19 mouse cellular contexts compared by ENCODE assay signal in genomic region chr17:70997836-70998235, GRCm38 (mm10). TPM values are rescaled to one million over a fixed set of nuclear protein-coding genes. Genes with fewer than 3 reads are reported as not detected.
A peak's percentile ranks its signal among the peaks of the same experiment; 100 is the strongest.
DNase-seq lines count a peak whose midpoint lies in the region; ATAC-seq and TF ChIP-seq lines count a peak whose summit lies in the region.
"Had no signal": no experiment of that assay in that cellular context is flagged by ENCODE, and none has a peak within 500 bp of the region (broad histone marks: within the 10 kb centered on the region; RNA-seq: fewer than 3 reads in every experiment).

No protein-coding gene starts in this region.

- H3K9me3 ChIP-seq in heart, embryonic 10.5 days: no peaks in the 10 kb centered on the region
- H3K9me3 ChIP-seq in lung, embryonic 14.5 days (ENCODE audit: low read depth, low read length): no peaks in the 10 kb centered on the region
- H3K9me3 ChIP-seq in heart, postnatal 0 days (replicated peaks; ENCODE audit: control insufficient read depth, low read length): no peaks in the 10 kb centered on the region
- no peaks in the 10 kb centered on the region for H3K9me3 ChIP-seq in limb, embryonic 10.5 days (replicated peaks)
- H3K9me3 ChIP-seq: forebrain, embryonic 15.5 days; limb, embryonic 15.5 days; midbrain, embryonic 13.5 days; neural tube, embryonic 13.5 days had no signal

- peaks cover 33% of the 10 kb centered on the region for H3K36me3 ChIP-seq in heart, embryonic 10.5 days
- peaks cover 38% of the 10 kb centered on the region for H3K36me3 ChIP-seq in lung, embryonic 14.5 days (ENCODE audit: insufficient read depth)
- H3K36me3 ChIP-seq in heart, postnatal 0 days (replicated peaks; ENCODE audit: control insufficient read depth, insufficient read depth, low read length): peaks cover 29% of the 10 kb centered on the region
- H3K36me3 ChIP-seq in limb, embryonic 10.5 days: peaks cover 48% of the 10 kb centered on the region

- no peak for ATAC-seq in lung, embryonic 14.5 days (ENCODE audit: insufficient read depth)
- peak; percentile 9; the same call in 1 of the 2 replicates for ATAC-seq in heart, postnatal 0 days (ENCODE audit: insufficient read depth, low read depth)
- ATAC-seq: forebrain, embryonic 15.5 days; hindbrain, embryonic 16.5 days; liver, postnatal 0 days; midbrain, embryonic 13.5 days had no signal

- no peaks in the 10 kb centered on the region for H3K27me3 ChIP-seq in heart, embryonic 10.5 days (ENCODE audit: insufficient read depth, poor library complexity, severe bottlenecking)
- H3K27me3 ChIP-seq in lung, embryonic 14.5 days (ENCODE audit: insufficient read depth, low read length): no peaks in the 10 kb centered on the region
- no peaks in the 10 kb centered on the region for H3K27me3 ChIP-seq in heart, postnatal 0 days (ENCODE audit: control insufficient read depth, insufficient read depth, low read length)
- H3K27me3 ChIP-seq in limb, embryonic 10.5 days (ENCODE audit: low read depth, poor library complexity, severe bottlenecking): no peaks in the 10 kb centered on the region
- H3K27me3 ChIP-seq: CH12.LX; forebrain, embryonic 15.5 days; limb, embryonic 15.5 days; midbrain, embryonic 13.5 days; neural tube, embryonic 13.5 days had no signal

- WGBS in heart, embryonic 10.5 days: 20% methylated on average over 6 of the region's 6 CpGs
- 66% methylated on average over 6 of the region's 6 CpGs for WGBS in lung, embryonic 14.5 days
- WGBS in heart, postnatal 0 days: 9% methylated on average over 6 of the region's 6 CpGs
- 90% methylated on average over 6 of the region's 6 CpGs for WGBS in limb, embryonic 10.5 days

- TF ChIP-seq EP300 in heart, postnatal 0 days (IDR thresholded peaks at IDR 0.05; ENCODE audit: low read depth): 0 out of 2 replicates have a peak, but pooled peaks have one; percentile 55

- no peak overlapping the region for H3K9ac ChIP-seq in lung, embryonic 14.5 days
- H3K9ac ChIP-seq in heart, postnatal 0 days (replicated peaks; ENCODE audit: low read depth, low read length): peak overlapping the region; percentile 55
- H3K9ac ChIP-seq: forebrain, embryonic 15.5 days; limb, embryonic 15.5 days; liver, postnatal 0 days; midbrain, embryonic 13.5 days; neural tube, embryonic 13.5 days had no signal

- peaks cover 51% of the 10 kb centered on the region for H3K4me1 ChIP-seq in heart, embryonic 10.5 days
- H3K4me1 ChIP-seq in lung, embryonic 14.5 days (ENCODE audit: insufficient read depth): peaks cover 17% of the 10 kb centered on the region
- H3K4me1 ChIP-seq in brown adipose tissue, adult 24 weeks (ENCODE audit: control insufficient read depth, insufficient read depth, insufficient read length, low read length): peaks cover 19% of the 10 kb centered on the region
- H3K4me1 ChIP-seq in heart, postnatal 0 days (ENCODE audit: control insufficient read depth, insufficient read depth): peaks cover 41% of the 10 kb centered on the region
- peaks cover 25% of the 10 kb centered on the region for H3K4me1 ChIP-seq in limb, embryonic 10.5 days

- H3K4me2 ChIP-seq in lung, embryonic 14.5 days: no peak overlapping the region; the same call in 1 of the 2 replicates
- H3K4me2 ChIP-seq in heart, postnatal 0 days (ENCODE audit: low read depth, low read length): peak overlapping the region; percentile 58
- H3K4me2 ChIP-seq: forebrain, embryonic 15.5 days; limb, embryonic 15.5 days; midbrain, embryonic 13.5 days; neural tube, embryonic 13.5 days had no signal

- H3K27ac ChIP-seq in heart, embryonic 10.5 days: peak overlapping the region; percentile 83
- H3K27ac ChIP-seq in lung, embryonic 14.5 days (ENCODE audit: low read depth): peak overlapping the region; percentile 26; the same call in 1 of the 2 replicates
- no peak overlapping the region for H3K27ac ChIP-seq in brown adipose tissue, adult 24 weeks (replicated peaks; ENCODE audit: low read depth, low read length)
- peak overlapping the region; percentile 95 for H3K27ac ChIP-seq in heart, postnatal 0 days (ENCODE audit: low read depth)
- no peak overlapping the region for H3K27ac ChIP-seq in limb, embryonic 10.5 days
- H3K27ac ChIP-seq: forebrain, embryonic 15.5 days; limb, embryonic 15.5 days; midbrain, embryonic 13.5 days; neural tube, embryonic 13.5 days had no signal

- no peak for DNase-seq in heart, embryonic 10.5 days (ENCODE audit: low spot score)
- DNase-seq in heart, adult 11 months: no peak
- no peak for DNase-seq in lung, embryonic 14.5 days
- DNase-seq in lung, postnatal 14 days: no peak
- peak; percentile 86 for DNase-seq in heart, postnatal 0 days (ENCODE audit: low spot score)
- DNase-seq in limb, embryonic 10.5 days (ENCODE audit: low spot score): no peak
- no peak for DNase-seq in left cerebral cortex, adult 9 months (ENCODE audit: low spot score in 2 of 2)
- DNase-seq: adrenal gland, adult 2 months; cerebellum, adult 9-10 months; kidney, adult 18-20 months; liver, postnatal 0 days; thymus, postnatal 14 days had no signal

- no peak for TF ChIP-seq CTCF in lung, embryonic 14.5 days (IDR thresholded peaks at IDR 0.05; ENCODE audit: low read depth)
- no peak for TF ChIP-seq CTCF in heart, postnatal 0 days (IDR thresholded peaks at IDR 0.05; ENCODE audit: low read depth)

- peak overlapping the region; percentile 38 for H3K4me3 ChIP-seq in heart, embryonic 10.5 days
- no peak overlapping the region for H3K4me3 ChIP-seq in lung, embryonic 14.5 days (ENCODE audit: low read depth, low read length)
- H3K4me3 ChIP-seq in brown adipose tissue, adult 24 weeks (ENCODE audit: insufficient read depth, low read depth, low read length): peak overlapping the region; percentile 11; the same call in 1 of the 2 replicates
- H3K4me3 ChIP-seq in heart, postnatal 0 days (ENCODE audit: low read depth, low read length): peak overlapping the region; percentile 25
- no peak overlapping the region for H3K4me3 ChIP-seq in limb, embryonic 10.5 days
- H3K4me3 ChIP-seq: forebrain, embryonic 15.5 days; limb, embryonic 15.5 days; midbrain, embryonic 13.5 days; neural tube, embryonic 13.5 days had no signal

RNA-seq across cellular contexts. Expression of gene Myom1, which starts 4.6 kb away (rescaled TPM):
- 109 and 198 TPM in 2 replicates for polyA plus RNA-seq in heart, embryonic 10.5 days (2016; fragmentation: Nextera tagmentation; extraction: Ambion mirVana)
- 5.7 and 7.6 TPM in 2 replicates for polyA plus RNA-seq in lung, embryonic 14.5 days (2014; fragmentation: Nextera tagmentation; extraction: Ambion mirVana)
- polyA plus RNA-seq in brown adipose tissue, adult 24 weeks (2012; ENCODE audit: insufficient read depth, insufficient read length, missing spikeins): 10.1 and 21.6 TPM in 2 replicates
- 392 and 459 TPM in 2 replicates for total RNA-seq in heart, postnatal 0 days (2014; rRNA removed; ENCODE audit: low replicate concordance)
- polyA plus RNA-seq in heart, postnatal 0 days (2015; fragmentation: Nextera tagmentation; extraction: Ambion mirVana): 214 and 238 TPM in 2 replicates
- 2.5 and 4.2 TPM in 2 replicates for polyA plus RNA-seq in limb, embryonic 10.5 days (2016; fragmentation: Nextera tagmentation; extraction: Ambion mirVana)

RNA-seq across cellular contexts. Expression of gene Myl12a, which starts 4.8 kb away (rescaled TPM):
- polyA plus RNA-seq in heart, embryonic 10.5 days (2016; fragmentation: Nextera tagmentation; extraction: Ambion mirVana): 742 and 776 TPM in 2 replicates
- polyA plus RNA-seq in lung, embryonic 14.5 days (2014; fragmentation: Nextera tagmentation; extraction: Ambion mirVana): 637 and 655 TPM in 2 replicates
- 287 and 322 TPM in 2 replicates for polyA plus RNA-seq in brown adipose tissue, adult 24 weeks (2012; ENCODE audit: insufficient read depth, insufficient read length, missing spikeins)
- 429 and 487 TPM in 2 replicates for total RNA-seq in heart, postnatal 0 days (2014; rRNA removed; ENCODE audit: low replicate concordance)
- polyA plus RNA-seq in heart, postnatal 0 days (2015; fragmentation: Nextera tagmentation; extraction: Ambion mirVana): 773 and 817 TPM in 2 replicates
- 478 and 483 TPM in 2 replicates for polyA plus RNA-seq in limb, embryonic 10.5 days (2016; fragmentation: Nextera tagmentation; extraction: Ambion mirVana)

Comparison
In these comparisons a context has a peak if more than half of its experiments do, and no peak if none do; other contexts are left out.
1. H3K27ac ChIP-seq: peak in heart, embryonic 10.5 days (single experiment), lung, embryonic 14.5 days (single experiment) and heart, postnatal 0 days (single experiment); none in brown adipose tissue, adult 24 weeks (single experiment) and limb, embryonic 10.5 days (single experiment).
2. H3K4me3 ChIP-seq: peak in heart, embryonic 10.5 days (single experiment), brown adipose tissue, adult 24 weeks (single experiment) and heart, postnatal 0 days (single experiment); none in lung, embryonic 14.5 days (single experiment) and limb, embryonic 10.5 days (single experiment).